Mouse (Mus musculus): ENCODE data around the gene 9230104L09Rik. TPM values are rescaled to one million over a fixed set of nuclear protein-coding genes. Genes with fewer than 3 reads are reported as not detected.
A peak's percentile ranks its signal among the peaks of the same experiment; 100 is the strongest.

Gene 9230104L09Rik
- total RNA-seq (2017): not detected in 2 replicates

DNA sequence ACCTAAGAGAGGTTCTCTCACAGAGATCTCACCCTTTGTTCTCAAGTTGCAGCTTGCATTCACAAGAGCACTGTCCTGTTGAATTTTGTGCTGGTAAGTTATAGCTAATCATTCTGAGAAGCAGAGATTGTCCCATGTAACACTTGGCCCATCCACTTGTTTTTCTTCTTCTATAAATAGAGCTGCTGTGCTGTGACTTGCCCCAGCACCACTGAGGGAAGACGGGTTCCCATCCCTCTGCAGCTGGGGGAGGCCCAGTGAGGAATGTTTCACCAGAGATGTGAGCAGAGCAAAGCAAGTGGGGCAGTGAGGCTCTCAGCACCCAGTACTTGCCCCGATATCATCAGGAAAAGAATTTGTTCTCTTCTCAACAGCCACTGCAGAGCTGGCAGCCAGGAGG, at the start of gene 9230104L09Rik:
TSS of gene 9230104L09Rik (minus strand) at position 73 of the 400 bp plus-strand sequence.
- no peak for ATAC-seq (replicated peaks in 1 of 2; ENCODE audit: insufficient read depth in 1 of 2, low FRiP score in 2 of 2, low TSS enrichment in 1 of 2, low read depth in 1 of 2, poor library complexity in 2 of 2, severe bottlenecking in 2 of 2)

DNA sequence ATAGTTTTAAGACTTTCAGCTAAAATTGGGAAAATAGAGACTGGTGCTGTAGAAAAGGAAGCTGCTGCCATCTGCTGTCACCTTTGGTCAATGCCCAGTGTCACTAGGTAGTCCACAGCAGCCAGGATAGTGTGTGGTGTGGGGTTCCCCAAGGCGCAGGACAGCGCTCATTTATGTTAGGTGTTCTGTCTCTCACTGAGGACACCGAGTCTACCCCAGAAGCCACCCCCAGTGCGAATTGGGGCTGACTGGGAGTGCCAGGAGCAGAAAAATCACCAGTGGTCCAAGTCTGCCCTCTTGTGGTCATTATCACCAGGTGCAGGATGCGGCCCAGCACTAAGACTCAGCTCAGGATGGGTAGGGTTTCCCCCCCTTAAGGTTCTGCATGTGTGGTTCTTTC, 37.4 kb upstream of the 9230104L09Rik start:
- ATAC-seq (replicated peaks in 1 of 2; ENCODE audit: insufficient read depth in 1 of 2, low FRiP score in 2 of 2, low TSS enrichment in 1 of 2, low read depth in 1 of 2, poor library complexity in 2 of 2, severe bottlenecking in 2 of 2): peak; percentile 95 to 96

DNA sequence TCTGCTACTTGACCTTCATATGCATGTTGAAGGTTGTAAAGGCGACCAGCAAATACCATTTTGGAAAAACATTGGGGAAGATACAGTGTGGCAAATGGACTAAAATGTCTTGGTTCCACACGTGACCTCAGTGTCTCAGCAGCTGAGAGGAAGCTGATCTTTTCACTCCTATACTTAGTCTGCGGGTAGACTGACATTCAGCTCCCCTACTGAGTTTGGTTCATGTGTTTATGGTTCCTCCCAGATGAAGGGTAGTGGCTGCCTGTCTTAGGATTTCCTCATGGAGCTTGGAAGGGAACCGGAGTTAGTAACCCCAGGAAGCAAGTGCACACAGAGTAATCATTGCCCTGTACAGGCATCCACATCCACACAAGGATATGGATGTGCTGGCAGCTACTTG, 35.5 kb upstream of the 9230104L09Rik start:
- ATAC-seq (replicated peaks in 1 of 2; ENCODE audit: insufficient read depth in 1 of 2, low FRiP score in 2 of 2, low TSS enrichment in 1 of 2, low read depth in 1 of 2, poor library complexity in 2 of 2, severe bottlenecking in 2 of 2): no peak

DNA sequence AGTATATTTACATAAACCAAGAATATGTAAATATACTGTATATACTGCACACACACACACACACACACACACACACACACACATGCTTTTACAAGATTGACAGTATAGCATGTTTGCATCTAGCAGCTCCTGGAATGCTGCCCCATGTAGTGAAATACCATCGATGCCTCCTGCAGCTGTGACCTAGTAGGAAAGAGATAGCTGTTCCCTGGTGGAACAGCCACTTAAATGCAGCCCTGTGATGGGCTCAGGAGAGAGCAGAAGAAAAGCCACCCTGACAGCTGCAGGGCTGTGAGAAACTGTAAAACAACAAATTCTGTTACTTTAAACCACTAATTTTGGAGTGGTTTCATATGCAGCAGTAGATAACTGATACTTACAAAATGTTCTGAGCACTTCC, 31.4 kb upstream of the 9230104L09Rik start:
- no peak for ATAC-seq (replicated peaks in 1 of 2; ENCODE audit: insufficient read depth in 1 of 2, low FRiP score in 2 of 2, low TSS enrichment in 1 of 2, low read depth in 1 of 2, poor library complexity in 2 of 2, severe bottlenecking in 2 of 2)

DNA sequence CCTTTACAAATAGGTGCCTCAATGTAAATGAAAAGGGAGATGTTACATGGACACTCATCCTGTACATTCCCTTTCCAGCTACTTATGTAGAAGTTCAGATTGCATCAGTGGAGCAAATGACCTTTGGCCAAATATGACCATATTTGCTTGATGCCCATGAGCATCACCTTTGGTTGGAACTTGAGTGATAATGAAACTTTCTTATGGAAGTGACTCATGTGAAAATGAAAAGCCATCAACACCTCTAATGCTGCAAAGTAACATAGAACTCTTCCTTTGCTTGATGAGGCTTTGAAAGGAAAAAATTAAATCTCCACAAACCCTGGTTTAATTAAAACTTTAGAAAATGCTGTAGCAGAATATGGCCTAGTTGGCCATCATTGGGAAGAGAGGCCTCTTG, 28.3 kb upstream of the 9230104L09Rik start:
- no peak for ATAC-seq (replicated peaks in 1 of 2; ENCODE audit: insufficient read depth in 1 of 2, low FRiP score in 2 of 2, low TSS enrichment in 1 of 2, low read depth in 1 of 2, poor library complexity in 2 of 2, severe bottlenecking in 2 of 2)

DNA sequence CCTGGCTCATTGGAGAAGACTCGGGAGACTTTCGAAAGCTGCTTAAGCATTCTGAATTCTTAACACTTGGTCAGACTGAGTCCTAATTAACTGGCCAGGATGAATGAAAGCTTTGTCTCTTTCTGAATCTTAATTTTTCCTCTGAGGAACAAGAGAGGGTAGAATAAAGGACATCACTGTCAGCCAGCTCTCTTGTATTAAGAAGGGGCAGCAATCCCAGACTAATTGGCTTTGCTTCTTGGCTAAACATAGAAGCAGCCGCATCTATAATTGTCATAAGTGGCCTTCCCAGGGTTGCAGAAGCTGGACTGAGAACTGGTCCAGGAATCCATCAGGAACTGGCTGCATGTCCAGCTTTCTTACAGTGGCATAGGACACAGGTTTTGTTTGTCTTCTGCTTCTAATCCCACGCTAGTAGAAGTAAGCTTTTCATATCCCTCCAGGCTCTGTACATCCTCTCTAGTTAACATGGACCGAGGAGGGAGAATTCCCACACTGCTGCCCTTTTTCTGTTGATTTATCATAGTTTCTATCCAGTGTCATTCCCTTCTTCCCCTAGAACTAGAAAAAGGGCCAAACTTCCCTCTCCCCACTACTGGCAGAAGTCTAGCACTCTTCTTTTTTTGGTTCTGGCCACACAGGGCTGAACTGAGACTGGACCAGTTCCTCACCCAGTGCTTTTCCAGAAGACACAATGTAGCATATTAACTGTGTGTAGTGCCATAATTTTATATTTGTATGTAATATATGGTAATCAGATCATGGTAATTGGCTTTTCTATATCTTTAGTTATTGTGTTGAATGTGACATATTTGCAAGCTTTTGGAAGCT, 25.4 kb upstream of the 9230104L09Rik start:
- no peak for ATAC-seq (replicated peaks in 1 of 2; ENCODE audit: insufficient read depth in 1 of 2, low FRiP score in 2 of 2, low TSS enrichment in 1 of 2, low read depth in 1 of 2, poor library complexity in 2 of 2, severe bottlenecking in 2 of 2)

DNA sequence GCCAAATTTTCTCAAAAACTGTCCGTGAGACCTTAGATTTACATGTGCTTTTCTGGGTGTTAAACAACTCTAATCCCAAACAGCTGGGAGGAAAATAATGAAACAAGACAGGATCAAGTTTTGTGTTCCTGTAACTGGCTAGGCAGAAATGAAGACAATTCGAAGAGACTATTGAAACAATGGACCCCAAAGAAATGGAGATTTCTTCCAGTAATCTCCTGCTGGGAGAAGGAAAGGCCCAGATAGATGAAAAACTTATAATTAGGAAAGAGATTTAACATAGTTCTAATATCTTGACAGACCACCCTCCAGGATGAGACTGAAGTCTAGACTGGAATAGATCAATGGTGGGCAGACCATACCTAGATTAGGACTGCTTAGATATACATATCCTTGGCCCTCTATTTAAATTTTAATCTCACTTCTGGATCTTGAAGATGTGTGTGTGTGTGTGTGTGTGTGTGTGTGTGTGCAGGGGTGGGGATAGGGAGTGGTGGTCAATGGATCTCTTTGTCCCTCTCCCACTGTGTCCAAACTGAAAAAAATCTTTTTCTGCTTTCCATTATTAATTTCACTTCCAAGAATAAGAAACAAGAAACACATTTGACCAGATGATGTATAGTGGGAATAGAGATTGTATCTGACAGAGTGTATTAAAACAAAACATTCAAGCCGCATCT, 24.6 kb upstream of the 9230104L09Rik start:
- ATAC-seq (replicated peaks in 1 of 2; ENCODE audit: insufficient read depth in 1 of 2, low FRiP score in 2 of 2, low TSS enrichment in 1 of 2, low read depth in 1 of 2, poor library complexity in 2 of 2, severe bottlenecking in 2 of 2): no peak

DNA sequence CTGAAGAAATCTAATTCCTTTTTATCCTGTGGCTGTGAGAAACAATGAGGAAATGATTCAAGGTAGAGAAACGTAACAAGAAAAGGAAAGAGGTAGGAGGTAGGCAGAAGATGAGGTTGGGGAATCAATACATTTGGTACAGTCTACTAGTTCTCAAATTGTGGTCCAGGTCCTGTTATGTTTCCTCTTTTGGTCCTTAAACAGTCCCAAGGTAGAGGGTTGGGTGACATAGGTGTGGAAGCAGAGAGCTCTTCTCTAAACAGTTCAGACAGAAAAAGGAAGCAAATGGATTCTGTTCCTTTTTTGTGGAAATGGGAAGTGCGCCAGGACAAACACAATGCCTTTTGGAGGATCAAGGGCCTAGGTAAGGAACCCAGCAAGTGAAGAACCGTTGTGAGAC, 24.0 kb upstream of the 9230104L09Rik start:
- ATAC-seq (replicated peaks in 1 of 2; ENCODE audit: insufficient read depth in 1 of 2, low FRiP score in 2 of 2, low TSS enrichment in 1 of 2, low read depth in 1 of 2, poor library complexity in 2 of 2, severe bottlenecking in 2 of 2): peak in 1 of 2 experiments; percentile 25; a peak in 1 of 4 replicates

DNA sequence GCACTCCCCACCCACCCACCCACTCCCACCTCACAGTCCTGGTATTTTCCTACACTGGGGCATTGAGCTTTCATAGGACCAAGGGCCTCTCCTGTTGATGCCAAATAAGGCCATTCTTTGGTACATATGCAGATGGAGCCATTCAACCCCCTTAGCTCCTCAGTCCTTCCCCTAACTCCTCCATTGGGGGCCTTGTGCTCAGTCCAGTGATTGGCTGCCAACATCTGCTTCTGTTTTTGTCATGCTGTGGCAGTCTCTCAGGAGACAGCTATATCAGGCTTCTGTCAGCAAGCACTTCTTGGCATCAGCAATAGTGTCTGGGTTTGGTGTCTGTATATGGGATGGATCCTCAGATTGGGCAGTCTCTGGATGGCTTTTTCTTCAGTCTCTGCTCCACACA, 19.9 kb upstream of the 9230104L09Rik start:
- no peak for ATAC-seq (replicated peaks in 1 of 2; ENCODE audit: insufficient read depth in 1 of 2, low FRiP score in 2 of 2, low TSS enrichment in 1 of 2, low read depth in 1 of 2, poor library complexity in 2 of 2, severe bottlenecking in 2 of 2)

DNA sequence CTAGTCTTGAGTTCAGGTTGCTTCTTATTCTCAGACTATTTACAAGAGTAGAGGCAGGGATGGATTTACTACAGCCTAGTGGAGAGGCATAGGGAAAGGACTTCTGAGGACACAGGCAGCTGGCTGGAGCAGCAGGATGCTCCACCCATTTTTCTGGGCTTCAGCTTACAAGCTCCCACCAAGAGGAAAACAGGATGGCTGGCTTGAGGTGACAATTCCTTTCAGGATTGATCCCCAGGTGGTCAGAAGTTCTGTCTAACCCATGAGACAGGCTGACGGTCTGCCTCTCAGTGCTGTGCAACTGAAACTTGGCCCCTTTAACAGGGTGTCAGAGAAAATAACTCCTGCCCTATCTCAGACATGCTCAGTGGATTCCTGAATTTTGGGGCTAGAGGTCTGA, 14.4 kb upstream of the 9230104L09Rik start:
- ATAC-seq (replicated peaks in 1 of 2; ENCODE audit: insufficient read depth in 1 of 2, low FRiP score in 2 of 2, low TSS enrichment in 1 of 2, low read depth in 1 of 2, poor library complexity in 2 of 2, severe bottlenecking in 2 of 2): no peak

DNA sequence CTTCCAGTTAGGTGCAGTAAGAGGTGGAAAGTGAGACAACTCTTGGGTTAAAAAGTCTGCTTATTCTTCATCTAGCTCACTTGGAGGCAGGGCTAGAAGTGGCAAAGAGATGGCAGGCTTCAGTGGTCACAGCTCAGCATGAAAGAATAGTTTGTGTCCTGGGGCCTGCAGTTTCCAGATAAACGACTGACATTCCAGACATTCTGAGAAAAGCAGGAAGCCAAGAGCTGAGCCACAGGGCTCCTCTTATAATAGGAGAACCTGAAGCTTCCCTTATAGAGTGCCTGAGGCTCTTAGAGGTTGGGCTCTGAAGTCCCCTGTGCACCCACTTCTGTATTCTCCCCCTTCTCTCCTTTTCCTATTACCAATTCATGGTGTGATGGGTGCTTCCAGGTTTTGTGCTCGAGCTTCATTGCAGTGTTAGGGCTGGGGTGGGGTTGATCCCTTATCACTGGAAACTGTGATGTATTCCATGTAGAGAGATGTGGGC, 13.8 kb upstream of the 9230104L09Rik start:
- ATAC-seq (replicated peaks in 1 of 2; ENCODE audit: insufficient read depth in 1 of 2, low FRiP score in 2 of 2, low TSS enrichment in 1 of 2, low read depth in 1 of 2, poor library complexity in 2 of 2, severe bottlenecking in 2 of 2): no peak

DNA sequence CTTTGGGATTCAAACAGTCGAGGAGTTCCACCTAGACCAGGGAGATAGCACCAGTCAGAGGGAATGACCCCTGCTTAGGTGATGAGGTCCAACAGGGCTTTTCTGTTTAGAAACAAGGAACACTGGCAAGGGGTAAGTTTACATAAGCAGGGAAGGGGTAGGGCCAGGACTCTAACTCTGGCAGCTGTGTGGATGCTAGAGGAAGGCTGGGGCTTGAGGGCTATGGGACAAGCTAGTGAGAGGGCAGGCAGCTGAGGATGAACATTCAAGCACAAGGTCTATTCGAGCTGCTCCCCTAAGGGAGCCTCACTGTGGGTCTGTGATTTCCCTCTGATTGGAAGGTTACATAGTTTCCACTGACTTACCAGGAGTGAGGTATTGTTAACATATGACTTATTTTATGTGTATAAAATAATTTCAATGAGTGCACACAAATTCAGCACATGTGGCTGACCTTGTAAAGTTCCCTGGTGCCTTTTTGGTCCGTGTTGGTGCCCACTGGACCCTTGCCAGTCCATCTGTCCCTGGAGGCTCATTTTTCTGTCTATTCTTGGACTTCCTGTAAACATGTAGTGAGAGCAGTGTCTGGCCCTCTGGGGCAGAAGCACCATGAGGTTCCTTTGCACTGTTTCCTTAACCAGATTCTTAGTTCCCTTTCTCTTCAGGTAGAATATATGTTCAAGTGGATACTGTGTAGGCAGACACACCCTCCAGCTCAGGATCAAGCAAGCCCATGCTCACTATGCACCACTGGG, 12.4 kb upstream of the 9230104L09Rik start:
- 0 out of 4 replicates have a peak, but pooled peaks of 1 of the 2 experiments have one; percentile 5 for ATAC-seq (replicated peaks in 1 of 2; ENCODE audit: insufficient read depth in 1 of 2, low FRiP score in 2 of 2, low TSS enrichment in 1 of 2, low read depth in 1 of 2, poor library complexity in 2 of 2, severe bottlenecking in 2 of 2)

DNA sequence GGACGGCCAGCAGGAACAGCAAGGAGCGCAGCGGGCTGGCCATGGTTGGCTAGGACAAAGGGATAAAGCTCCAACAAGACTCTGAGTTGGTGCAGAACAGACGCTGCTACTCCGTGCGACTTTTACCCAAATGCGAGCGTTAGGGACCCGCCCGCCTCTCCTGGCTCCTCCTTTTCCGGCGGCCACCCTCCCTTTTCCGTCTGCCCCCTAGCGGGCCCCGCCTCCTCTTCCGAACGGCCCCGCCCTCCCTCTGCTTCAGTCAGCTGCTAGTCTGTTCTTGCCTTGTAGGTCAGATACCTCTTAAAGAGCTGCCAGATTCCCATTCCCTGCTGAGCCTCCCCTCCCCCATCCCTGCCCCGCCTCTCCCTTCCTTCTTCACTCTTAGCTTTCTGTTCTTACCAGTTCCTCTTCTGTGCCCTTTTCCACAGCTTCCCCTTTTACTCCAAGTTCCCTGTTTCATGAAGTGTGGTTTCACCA, 10.5 kb upstream of the 9230104L09Rik start, which contains the start of gene Cst3:
TSS of gene Cst3 (minus strand) at position 358 of the 477 bp plus-strand sequence.
- peak; percentile 86 to 90 for ATAC-seq (replicated peaks in 1 of 2; ENCODE audit: insufficient read depth in 1 of 2, low FRiP score in 2 of 2, low TSS enrichment in 1 of 2, low read depth in 1 of 2, poor library complexity in 2 of 2, severe bottlenecking in 2 of 2)

DNA sequence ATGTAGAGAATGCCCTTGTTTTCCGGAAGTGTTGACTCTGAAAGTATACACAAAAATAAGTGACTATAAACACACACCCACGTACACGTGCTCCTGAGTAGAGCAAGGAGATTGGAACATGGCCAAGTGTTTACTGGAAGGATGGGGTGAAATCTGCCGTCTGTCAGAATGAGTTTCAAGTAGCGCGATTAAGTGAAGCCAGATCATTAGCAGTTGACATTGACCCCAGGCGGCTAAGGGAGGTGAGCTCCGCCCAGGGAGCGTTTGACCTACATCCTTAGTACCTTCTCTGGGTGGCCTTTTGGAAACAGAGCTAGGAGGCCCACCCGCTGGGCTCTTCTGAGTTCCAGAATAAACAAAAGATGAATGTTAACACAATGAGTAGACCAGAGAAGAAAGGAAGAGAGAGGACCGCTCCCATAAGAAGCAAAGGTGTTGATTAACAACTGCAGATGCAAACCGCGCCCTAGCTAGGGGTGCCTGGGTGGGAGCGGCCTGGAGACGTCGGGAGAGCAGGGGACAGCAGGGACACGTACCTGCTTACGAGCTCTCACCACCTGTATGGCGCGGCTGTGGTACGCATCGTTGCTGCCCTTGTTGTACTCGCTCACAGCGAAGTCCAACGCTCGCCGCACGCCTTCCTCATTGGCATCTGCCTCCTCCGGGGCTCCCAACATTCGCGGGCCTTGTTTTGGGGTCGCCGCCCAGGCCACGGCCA, 9.9 kb upstream of the 9230104L09Rik start:
- peak; percentile 35 to 49 for ATAC-seq (replicated peaks in 1 of 2; ENCODE audit: insufficient read depth in 1 of 2, low FRiP score in 2 of 2, low TSS enrichment in 1 of 2, low read depth in 1 of 2, poor library complexity in 2 of 2, severe bottlenecking in 2 of 2)

DNA sequence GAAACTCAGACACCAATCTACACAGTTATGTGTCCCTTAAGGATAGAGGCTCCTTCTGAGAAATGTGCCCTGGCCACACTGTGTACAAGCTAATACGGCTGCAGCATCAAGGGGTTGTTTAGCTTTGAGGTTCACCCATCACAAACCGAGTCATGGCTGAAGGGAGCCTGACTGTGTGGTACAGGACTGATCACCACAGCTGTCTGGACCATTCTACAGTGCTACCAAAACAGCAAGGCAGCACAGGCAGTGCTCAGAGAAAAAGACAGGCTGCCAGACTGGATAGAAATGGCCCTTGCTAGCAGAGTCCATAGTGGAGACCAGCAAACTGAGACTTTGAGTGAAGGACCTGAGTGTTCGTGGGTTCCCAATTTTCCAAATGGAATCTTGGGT, 9.4 kb upstream of the 9230104L09Rik start:
- ATAC-seq (replicated peaks in 1 of 2; ENCODE audit: insufficient read depth in 1 of 2, low FRiP score in 2 of 2, low TSS enrichment in 1 of 2, low read depth in 1 of 2, poor library complexity in 2 of 2, severe bottlenecking in 2 of 2): no peak

DNA sequence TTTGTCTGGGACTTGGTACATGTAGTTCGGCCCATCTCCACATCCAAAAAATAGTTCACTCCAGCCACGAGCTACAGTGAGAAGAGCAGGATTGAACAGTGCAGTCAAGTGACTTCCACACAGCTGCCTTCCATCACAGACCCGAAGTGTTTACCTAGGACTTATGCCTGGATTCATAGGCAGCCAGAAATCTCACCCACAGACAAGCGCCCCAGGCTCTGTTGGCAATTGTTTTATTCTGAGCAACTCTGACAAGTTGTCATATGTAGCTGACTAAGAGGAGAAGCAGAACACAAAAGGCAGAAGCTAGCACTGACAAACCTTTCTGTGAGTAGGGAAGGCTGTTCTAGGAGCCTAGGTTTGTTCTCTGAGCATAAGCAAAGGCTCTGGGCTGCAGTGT, 8.0 kb upstream of the 9230104L09Rik start:
- ATAC-seq (replicated peaks in 1 of 2; ENCODE audit: insufficient read depth in 1 of 2, low FRiP score in 2 of 2, low TSS enrichment in 1 of 2, low read depth in 1 of 2, poor library complexity in 2 of 2, severe bottlenecking in 2 of 2): no peak

DNA sequence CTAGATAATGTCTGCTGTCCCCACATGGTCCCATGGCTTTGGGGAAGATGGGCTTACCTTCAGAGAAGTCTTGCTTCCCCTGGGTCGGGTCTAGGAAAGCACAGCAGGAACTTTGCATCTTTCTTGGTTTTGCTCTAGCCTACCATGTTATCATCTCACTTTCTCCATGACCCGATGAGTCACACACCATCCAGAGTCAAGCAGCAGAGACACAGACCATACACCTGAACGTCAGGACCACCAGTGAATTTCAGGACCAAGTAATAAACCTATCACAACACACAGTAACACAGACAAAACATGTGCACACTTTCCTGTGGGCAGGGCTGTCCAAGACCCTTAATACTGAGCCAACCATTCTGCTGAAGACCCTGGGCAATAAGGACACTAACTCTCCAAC, 5.7 kb upstream of the 9230104L09Rik start:
- no peak for ATAC-seq (replicated peaks in 1 of 2; ENCODE audit: insufficient read depth in 1 of 2, low FRiP score in 2 of 2, low TSS enrichment in 1 of 2, low read depth in 1 of 2, poor library complexity in 2 of 2, severe bottlenecking in 2 of 2)

Measured in hematopoietic stem cell, adult 5-6 weeks (primary cell).